Mouse (Mus musculus) stomach, embryonic 15.5 days (tissue): ENCODE measurements at regions not wholly inside any gene's neighbourhood (a gene's known extent, or its start where the extent isn't known, plus 50 kb on each side); places are given as distances from the start of the nearest gene placed in this dataset.

ENCODE experiments used
- ATAC-seq: fragments of 200-750 bp; cut with Nextera tagmentation; 2 replicates; pipeline ENCODE4 v1.8.0; 2017; ENCODE audit warnings: low read depth, moderate number of reproducible peaks, moderate TSS enrichment; ENCODE audit not compliant: insufficient read depth, low FRiP score
- H3K27ac ChIP-seq: fragments of 300-500 bp; sonication (generic); 2 replicates; pipeline ENCODE4 v1.5.1; 2015; ENCODE audit warnings: mild to moderate bottlenecking, inconsistent platforms
- H3K27me3 ChIP-seq: fragments of 300-500 bp; sonication (generic); replicated peaks from 2 replicates; pipeline ENCODE4 v1.6.1; 2015; ENCODE audit warnings: inconsistent platforms
- H3K36me3 ChIP-seq: fragments of 300-500 bp; sonication (generic); 2 replicates; pipeline ENCODE4 v1.6.1; 2015; ENCODE audit warnings: inconsistent platforms
- H3K4me1 ChIP-seq: fragments of 300-500 bp; sonication (generic); 2 replicates; pipeline ENCODE4 v1.6.1; 2015; ENCODE audit warnings: inconsistent platforms
- H3K4me2 ChIP-seq: fragments of 300-500 bp; sonication (generic); 2 replicates; pipeline ENCODE4 v1.6.1; 2015; ENCODE audit warnings: mild to moderate bottlenecking, inconsistent platforms
- H3K4me3 ChIP-seq: fragments of 300-500 bp; sonication (generic); replicated peaks from 2 replicates; pipeline ENCODE4 v1.5.1; 2015; ENCODE audit warnings: inconsistent platforms
- H3K9ac ChIP-seq: fragments of 300-500 bp; sonication (generic); 2 replicates; pipeline ENCODE4 v1.6.1; 2015; ENCODE audit warnings: inconsistent platforms
- H3K9me3 ChIP-seq: fragments of 300-500 bp; sonication (generic); 2 replicates; pipeline ENCODE4 v1.6.1; 2016; ENCODE audit warnings: inconsistent platforms
- WGBS: fragments of 180-500 bp; shearing (Covaris S2); methylation state at CpG from one replicate; pipeline ENCODE4 v1.1.7; 2015; 5-methylcytosine and 5-hydroxymethylcytosine counted together

- H3K4me3 ChIP-seq, result no peak overlapping the region
- no peak overlapping the region for H3K4me2 ChIP-seq
- 93% methylated on average over 7 of the region's 7 CpGs for WGBS
- no peaks in the 10 kb centered on the region for H3K36me3 ChIP-seq
- H3K9ac ChIP-seq, result no peak overlapping the region
- ATAC-seq, result no peak
- no peaks in the 10 kb centered on the region for H3K9me3 ChIP-seq
- no peaks in the 10 kb centered on the region for H3K4me1 ChIP-seq
- no peaks in the 10 kb centered on the region for H3K27me3 ChIP-seq
- no peak overlapping the region for H3K27ac ChIP-seq
Observed at GRCm38 (mm10) chr3:56681031-56681430, 497.5 kb upstream of the Nbea start.

- Histone ChIP-seq H3K4me3 (no peak overlapping the region), H3K4me2 (no peak overlapping the region), H3K27ac (no peak overlapping the region), H3K4me1 (no peaks in the 10 kb centered on the region), H3K36me3 (no peaks in the 10 kb centered on the region), H3K9ac (no peak overlapping the region), H3K9me3 (no peaks in the 10 kb centered on the region), H3K27me3 (no peaks in the 10 kb centered on the region)
- WGBS, result 59% methylated on average over 3 of the region's 3 CpGs
- ATAC-seq, result no peak
Observed at GRCm38 (mm10) chr3:56668829-56669228, 485.3 kb upstream of the Nbea start.

- Histone ChIP-seq H3K4me3 (no peak overlapping the region), H3K27ac (no peak overlapping the region), H3K27me3 (no peaks in the 10 kb centered on the region), H3K4me1 (no peaks in the 10 kb centered on the region), H3K9ac (no peak overlapping the region), H3K4me2 (no peak overlapping the region), H3K36me3 (no peaks in the 10 kb centered on the region), H3K9me3 (no peaks in the 10 kb centered on the region)
- no peak for ATAC-seq
- 92% methylated on average over 2 of the region's 2 CpGs for WGBS
Observed at GRCm38 (mm10) chr3:56660594-56660993, 477.1 kb upstream of the Nbea start.

GRCm38 (mm10) chr3:56647313-56647712, 463.8 kb upstream of the Nbea start:
- no peak overlapping the region for H3K4me2 ChIP-seq
- WGBS, result 81% methylated on average over 3 of the region's 3 CpGs
- no peaks in the 10 kb centered on the region for H3K36me3 ChIP-seq
- no peaks in the 10 kb centered on the region for H3K27me3 ChIP-seq
- no peak overlapping the region for H3K27ac ChIP-seq
- no peak for ATAC-seq
- no peak overlapping the region for H3K4me3 ChIP-seq
- no peaks in the 10 kb centered on the region for H3K9me3 ChIP-seq
- no peaks in the 10 kb centered on the region for H3K4me1 ChIP-seq
- no peak overlapping the region for H3K9ac ChIP-seq
